Mouse (Mus musculus): Measurements from ENCODE around the gene Polq. TPM values are rescaled to one million over a fixed set of nuclear protein-coding genes. Genes with fewer than 3 reads are reported as not detected.
A peak's percentile ranks its signal among the peaks of the same experiment; 100 is the strongest.

The Polq gene
- polyA plus RNA-seq (2015; fragmentation: Nextera tagmentation; extraction: Ambion mirVana), result 0.87 and 1.1 TPM in 2 replicates

- Histone ChIP-seq H3K9me3 (ENCODE audit: control insufficient read depth, low read length) (no peaks in the 10 kb centered on the region), H3K4me3 (ENCODE audit: low read depth, low read length) (peak within 1 kb of the TSS; percentile 70), H3K27me3 (ENCODE audit: control insufficient read depth, insufficient read depth, low read length) (no peaks in the 10 kb centered on the region), H3K4me1 (replicated peaks; ENCODE audit: control insufficient read depth, insufficient read depth) (no peaks in the 10 kb centered on the region), H3K36me3 (ENCODE audit: control insufficient read depth, insufficient read depth, low read length) (no peaks in the 10 kb centered on the region), H3K9ac (ENCODE audit: low read length) (peak within 1 kb of the TSS; percentile 60), H3K4me2 (replicated peaks; ENCODE audit: low read depth) (peak within 1 kb of the TSS; percentile 95), H3K27ac (replicated peaks) (no peak within 1 kb of the TSS)
- TF ChIP-seq CTCF (IDR thresholded peaks at IDR 0.05; ENCODE audit: low read depth) (peak; percentile 29), EP300 (optimal IDR thresholded peaks at IDR 0.05) (no peak)
- ATAC-seq (ENCODE audit: low FRiP score, low TSS enrichment) (peak; percentile 99), DNase-seq (ENCODE audit: low spot score) (peak; percentile 93)
- 2% methylated on average over 30 of the region's 30 CpGs for WGBS
Observed at GRCm38 (mm10) chr16:37011061-37011921, at the start of gene Polq. Gene Polq, plus strand, starts transcription at chr16:37011786.

- Histone ChIP-seq H3K4me3 (ENCODE audit: low read depth, low read length) (no peak overlapping the region), H3K9ac (ENCODE audit: low read length) (no peak overlapping the region), H3K9me3 (ENCODE audit: control insufficient read depth, low read length) (no peaks in the 10 kb centered on the region), H3K27me3 (ENCODE audit: control insufficient read depth, insufficient read depth, low read length) (no peaks in the 10 kb centered on the region), H3K27ac (replicated peaks) (no peak overlapping the region), H3K36me3 (ENCODE audit: control insufficient read depth, insufficient read depth, low read length) (no peaks in the 10 kb centered on the region), H3K4me1 (replicated peaks; ENCODE audit: control insufficient read depth, insufficient read depth) (no peaks in the 10 kb centered on the region), H3K4me2 (replicated peaks; ENCODE audit: low read depth) (no peak overlapping the region)
- TF ChIP-seq EP300 (optimal IDR thresholded peaks at IDR 0.05) (no peak), CTCF (IDR thresholded peaks at IDR 0.05; ENCODE audit: low read depth) (no peak)
- DNase-seq (ENCODE audit: low spot score) (no peak), ATAC-seq (ENCODE audit: low FRiP score, low TSS enrichment) (no peak)
- 81% methylated on average over 4 of the region's 4 CpGs for WGBS
Observed at GRCm38 (mm10) chr16:36963415-36963814, 48.2 kb upstream of the Polq start.

GRCm38 (mm10) chr16:36979127-36979526, 32.5 kb upstream of the Polq start:
- H3K4me2 ChIP-seq (replicated peaks; ENCODE audit: low read depth), result no peak overlapping the region
- H3K36me3 ChIP-seq (ENCODE audit: control insufficient read depth, insufficient read depth, low read length), result no peaks in the 10 kb centered on the region
- H3K9ac ChIP-seq (ENCODE audit: low read length), result no peak overlapping the region
- ATAC-seq (ENCODE audit: low FRiP score, low TSS enrichment) (no peak), DNase-seq (ENCODE audit: low spot score) (no peak)
- 85% methylated on average over 2 of the region's 2 CpGs for WGBS
- H3K4me3 ChIP-seq (ENCODE audit: low read depth, low read length), result no peak overlapping the region
- no peaks in the 10 kb centered on the region for H3K4me1 ChIP-seq (replicated peaks; ENCODE audit: control insufficient read depth, insufficient read depth)
- H3K27ac ChIP-seq (replicated peaks), result no peak overlapping the region
- no peaks in the 10 kb centered on the region for H3K9me3 ChIP-seq (ENCODE audit: control insufficient read depth, low read length)
- no peaks in the 10 kb centered on the region for H3K27me3 ChIP-seq (ENCODE audit: control insufficient read depth, insufficient read depth, low read length)
- TF ChIP-seq EP300 (optimal IDR thresholded peaks at IDR 0.05), result no peak
- TF ChIP-seq CTCF (IDR thresholded peaks at IDR 0.05; ENCODE audit: low read depth), result no peak

GRCm38 (mm10) chr16:36983796-36984195, 27.8 kb upstream of the Polq start:
- 70% methylated on average over 1 of the region's 1 CpGs for WGBS
- Histone ChIP-seq H3K4me3 (ENCODE audit: low read depth, low read length) (no peak overlapping the region), H3K27ac (replicated peaks) (no peak overlapping the region), H3K4me1 (replicated peaks; ENCODE audit: control insufficient read depth, insufficient read depth) (no peaks in the 10 kb centered on the region), H3K27me3 (ENCODE audit: control insufficient read depth, insufficient read depth, low read length) (no peaks in the 10 kb centered on the region), H3K9ac (ENCODE audit: low read length) (no peak overlapping the region), H3K36me3 (ENCODE audit: control insufficient read depth, insufficient read depth, low read length) (no peaks in the 10 kb centered on the region), H3K4me2 (replicated peaks; ENCODE audit: low read depth) (no peak overlapping the region), H3K9me3 (ENCODE audit: control insufficient read depth, low read length) (no peaks in the 10 kb centered on the region)
- no peak for TF ChIP-seq CTCF (IDR thresholded peaks at IDR 0.05; ENCODE audit: low read depth)
- DNase-seq (ENCODE audit: low spot score) (no peak), ATAC-seq (ENCODE audit: low FRiP score, low TSS enrichment) (no peak)

DNA sequence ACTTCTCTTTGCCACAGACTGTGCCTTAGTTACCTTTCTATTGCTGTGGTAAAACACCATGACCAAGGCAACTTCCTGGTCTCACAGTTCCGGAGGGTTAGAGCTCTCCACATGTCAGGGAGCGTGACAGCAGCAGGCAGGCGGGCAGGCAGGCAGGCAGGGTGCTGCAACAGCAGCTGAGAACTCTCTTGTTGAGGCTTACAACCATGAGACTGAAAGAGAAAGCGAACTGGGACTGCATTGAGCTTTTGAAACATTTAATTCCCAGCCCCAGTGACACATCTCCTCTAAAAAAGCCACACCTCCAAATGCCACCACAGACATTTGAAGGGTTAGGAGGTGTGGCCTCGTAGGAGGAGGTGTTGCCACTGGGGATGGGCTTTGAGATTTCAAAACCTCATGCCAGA, 25.9 kb upstream of the Polq start:
- Histone ChIP-seq H3K4me1 (replicated peaks; ENCODE audit: control insufficient read depth, insufficient read depth) (no peaks in the 10 kb centered on the region), H3K9ac (ENCODE audit: low read length) (no peak overlapping the region), H3K9me3 (ENCODE audit: control insufficient read depth, low read length) (no peaks in the 10 kb centered on the region), H3K4me3 (ENCODE audit: low read depth, low read length) (no peak overlapping the region), H3K27me3 (ENCODE audit: control insufficient read depth, insufficient read depth, low read length) (no peaks in the 10 kb centered on the region), H3K4me2 (replicated peaks; ENCODE audit: low read depth) (no peak overlapping the region), H3K36me3 (ENCODE audit: control insufficient read depth, insufficient read depth, low read length) (no peaks in the 10 kb centered on the region), H3K27ac (replicated peaks) (no peak overlapping the region)
- 63% methylated on average over 5 of the region's 5 CpGs for WGBS
- ATAC-seq (ENCODE audit: low FRiP score, low TSS enrichment) (no peak), DNase-seq (ENCODE audit: low spot score) (no peak)
- TF ChIP-seq CTCF (IDR thresholded peaks at IDR 0.05; ENCODE audit: low read depth) (no peak), EP300 (optimal IDR thresholded peaks at IDR 0.05) (no peak)

DNA sequence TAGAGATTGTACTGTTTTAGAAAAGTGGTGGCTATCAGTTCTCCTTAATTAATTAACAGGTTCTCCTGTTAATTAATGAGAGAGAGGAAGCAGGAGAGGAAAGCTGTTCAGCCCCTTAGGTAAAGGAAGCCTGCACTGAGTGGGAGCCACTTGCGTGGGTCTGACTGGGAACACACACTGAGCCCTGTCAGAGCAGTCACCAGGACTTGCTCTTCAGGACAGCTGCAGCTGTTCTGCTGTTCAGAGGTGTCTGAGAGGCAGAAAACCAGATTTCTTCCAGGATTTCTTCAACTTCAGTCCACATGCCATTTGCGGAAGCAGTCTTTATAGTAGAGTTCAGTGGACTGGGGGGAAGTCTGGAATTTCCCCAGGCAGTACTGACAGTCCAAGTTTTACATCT, 24.2 kb upstream of the Polq start:
- no peak overlapping the region for H3K27ac ChIP-seq (replicated peaks)
- no peaks in the 10 kb centered on the region for H3K9me3 ChIP-seq (ENCODE audit: control insufficient read depth, low read length)
- ATAC-seq (ENCODE audit: low FRiP score, low TSS enrichment) (no peak), DNase-seq (ENCODE audit: low spot score) (no peak)
- no peak overlapping the region for H3K4me2 ChIP-seq (replicated peaks; ENCODE audit: low read depth)
- no peaks in the 10 kb centered on the region for H3K27me3 ChIP-seq (ENCODE audit: control insufficient read depth, insufficient read depth, low read length)
- no peaks in the 10 kb centered on the region for H3K36me3 ChIP-seq (ENCODE audit: control insufficient read depth, insufficient read depth, low read length)
- H3K9ac ChIP-seq (ENCODE audit: low read length), result no peak overlapping the region
- TF ChIP-seq CTCF (IDR thresholded peaks at IDR 0.05; ENCODE audit: low read depth) (no peak), EP300 (optimal IDR thresholded peaks at IDR 0.05) (no peak)
- H3K4me3 ChIP-seq (ENCODE audit: low read depth, low read length), result no peak overlapping the region
- no peaks in the 10 kb centered on the region for H3K4me1 ChIP-seq (replicated peaks; ENCODE audit: control insufficient read depth, insufficient read depth)
- 87% methylated on average over 2 of the region's 2 CpGs for WGBS

Data from stomach, postnatal 0 days (tissue).